Mouse (Mus musculus) forebrain, embryonic 16.5 days (tissue): ENCODE results near the gene Daam1. TPM values are rescaled to one million over a fixed set of nuclear protein-coding genes. Genes with fewer than 3 reads are reported as not detected.

Source experiments
- ATAC-seq: fragments of 200-750 bp; cut with Nextera tagmentation; 2 replicates; pipeline ENCODE4 v1.8.0; 2017; ENCODE audit warnings: mild to moderate bottlenecking, moderate library complexity
- H3K27ac ChIP-seq: fragments of 300-500 bp; sonication (generic); 2 replicates; pipeline ENCODE4 v1.5.1; 2014; ENCODE audit warnings: low read length, control low read depth
- H3K27me3 ChIP-seq: fragments of 300-500 bp; sonication (generic); replicated peaks from 2 replicates; pipeline ENCODE4 v1.6.1; 2014; ENCODE audit warnings: low read length; ENCODE audit not compliant: control insufficient read depth, insufficient read depth
- H3K36me3 ChIP-seq: fragments of 300-500 bp; sonication (generic); 2 replicates; pipeline ENCODE4 v1.6.1; 2014; ENCODE audit not compliant: control insufficient read depth, insufficient read depth
- H3K4me1 ChIP-seq: fragments of 300-500 bp; sonication (generic); replicated peaks from 2 replicates; pipeline ENCODE4 v1.6.1; 2014; ENCODE audit warnings: low read length; ENCODE audit not compliant: control insufficient read depth, insufficient read depth
- H3K4me2 ChIP-seq: fragments of 300-500 bp; sonication (generic); 2 replicates; pipeline ENCODE4 v1.6.1; 2014; ENCODE audit warnings: mild to moderate bottlenecking, low read length, control low read depth
- H3K4me3 ChIP-seq: fragments of 300-500 bp; sonication (generic); replicated peaks from 2 replicates; pipeline ENCODE4 v1.5.1; 2014; ENCODE audit warnings: mild to moderate bottlenecking, low read length, control low read depth
- H3K9ac ChIP-seq: fragments of 300-500 bp; sonication (generic); replicated peaks from 2 replicates; pipeline ENCODE4 v1.6.1; 2014; ENCODE audit warnings: low read depth, low read length, control low read depth
- H3K9me3 ChIP-seq: fragments of 300-500 bp; sonication (generic); 2 replicates; pipeline ENCODE4 v1.6.1; 2016; ENCODE audit warnings: low read length; ENCODE audit not compliant: control insufficient read depth
- WGBS: fragments of 180-500 bp; shearing (Covaris S2); extraction: QIAGEN DNeasy Blood & Tissue Kit; methylation state at CpG from one replicate; pipeline ENCODE4 v1.1.7; 2014; 5-methylcytosine and 5-hydroxymethylcytosine counted together
- polyA plus RNA-seq: library from polyadenylated mRNA; unstranded; fragments of >200 nt; fragmentation: Nextera tagmentation; extraction: Ambion mirVana; gene quantifications from 2 replicates; pipeline ENCODE4 v1.2.1, GENCODE M21; 2015

Gene Daam1
- polyA plus RNA-seq, 1 experiment from 2014 or later: 29.7 TPM

DNA sequence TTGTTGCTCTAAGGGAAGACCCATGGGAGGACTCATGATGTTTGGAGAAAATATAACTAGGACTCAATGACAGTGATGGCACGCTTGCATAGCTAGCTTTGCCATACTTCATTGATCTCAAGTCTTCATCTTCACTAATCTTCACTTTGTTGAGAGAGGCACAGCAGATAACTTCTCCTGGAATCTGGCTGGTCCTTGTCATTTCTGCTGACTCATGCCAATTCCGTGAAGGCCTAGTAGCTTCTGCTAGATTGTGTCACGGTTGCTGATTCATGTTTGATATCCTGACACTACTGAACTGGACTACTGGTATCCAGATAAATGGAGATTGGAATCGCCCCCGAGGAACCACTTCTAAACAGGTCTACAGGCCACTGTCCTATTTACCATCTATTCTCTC lies 192.7 kb downstream of the Daam1 start:
- WGBS: 96% methylated on average over 5 of the region's 5 CpGs
- H3K4me1 ChIP-seq: no peaks in the 10 kb centered on the region
- no peak for ATAC-seq
- H3K36me3 ChIP-seq: no peaks in the 10 kb centered on the region
- H3K27ac ChIP-seq: no peak overlapping the region
- H3K27me3 ChIP-seq: no peaks in the 10 kb centered on the region
- no peak overlapping the region for H3K9ac ChIP-seq
- H3K9me3 ChIP-seq: no peaks in the 10 kb centered on the region
- H3K4me3 ChIP-seq: no peak overlapping the region
- no peak overlapping the region for H3K4me2 ChIP-seq

DNA sequence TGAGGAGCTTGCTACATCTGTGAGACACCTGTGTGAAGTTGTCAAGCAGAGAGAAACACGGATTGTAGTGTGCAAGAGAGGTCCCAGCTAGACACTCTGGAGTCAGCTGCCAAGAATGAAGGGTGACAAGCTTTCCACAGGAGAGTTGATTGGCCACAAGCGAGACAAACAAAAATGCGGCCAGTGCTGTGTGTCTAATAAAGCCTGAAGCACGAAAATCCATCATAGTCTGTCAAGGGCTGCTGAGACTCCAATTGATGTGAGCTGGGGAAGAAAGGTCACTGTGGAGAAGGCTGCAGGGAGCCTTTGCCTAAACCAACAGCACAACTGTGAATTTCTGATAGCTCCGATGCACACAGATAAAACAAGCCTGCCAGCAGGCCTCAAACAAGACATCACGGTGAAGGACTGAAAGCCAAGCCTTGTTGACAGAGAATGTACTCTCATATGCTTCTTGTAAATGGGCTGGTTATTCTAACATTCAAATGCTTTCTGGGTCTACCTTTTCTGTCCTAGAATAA lies 194.5 kb downstream of the Daam1 start:
- H3K4me2 ChIP-seq: no peak overlapping the region
- H3K9ac ChIP-seq: no peak overlapping the region
- no peak overlapping the region for H3K4me3 ChIP-seq
- H3K27ac ChIP-seq: no peak overlapping the region
- 51% methylated on average over 6 of the region's 6 CpGs for WGBS
- no peaks in the 10 kb centered on the region for H3K27me3 ChIP-seq
- H3K9me3 ChIP-seq: no peaks in the 10 kb centered on the region
- H3K36me3 ChIP-seq: no peaks in the 10 kb centered on the region
- no peak for ATAC-seq
- H3K4me1 ChIP-seq: no peaks in the 10 kb centered on the region

DNA sequence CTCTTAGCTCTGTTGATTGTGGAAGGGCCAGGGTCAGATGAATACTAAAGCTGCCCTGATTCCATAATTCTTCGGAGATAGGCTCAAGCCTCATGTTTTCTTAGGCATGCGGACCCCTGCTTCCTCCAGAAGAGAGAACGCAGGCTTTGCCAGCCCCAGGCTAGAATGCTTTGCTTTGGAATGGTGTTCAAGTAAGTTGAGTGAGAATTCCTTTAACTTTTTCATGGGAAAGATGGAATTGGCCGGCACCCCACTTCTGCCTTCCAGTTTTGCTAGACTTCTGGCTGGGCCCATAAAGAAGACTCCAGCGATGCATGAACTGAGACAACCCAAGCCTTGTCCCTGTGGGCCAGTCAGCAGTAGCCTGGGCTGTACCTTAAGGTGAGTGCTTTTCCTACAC lies 200.3 kb downstream of the Daam1 start:
- Histone ChIP-seq H3K9ac (no peak overlapping the region), H3K27me3 (no peaks in the 10 kb centered on the region), H3K36me3 (no peaks in the 10 kb centered on the region), H3K4me2 (no peak overlapping the region), H3K4me1 (no peaks in the 10 kb centered on the region), H3K27ac (no peak overlapping the region), H3K9me3 (no peaks in the 10 kb centered on the region), H3K4me3 (no peak overlapping the region)
- no peak for ATAC-seq
- WGBS: 84% methylated on average over 5 of the region's 5 CpGs

DNA sequence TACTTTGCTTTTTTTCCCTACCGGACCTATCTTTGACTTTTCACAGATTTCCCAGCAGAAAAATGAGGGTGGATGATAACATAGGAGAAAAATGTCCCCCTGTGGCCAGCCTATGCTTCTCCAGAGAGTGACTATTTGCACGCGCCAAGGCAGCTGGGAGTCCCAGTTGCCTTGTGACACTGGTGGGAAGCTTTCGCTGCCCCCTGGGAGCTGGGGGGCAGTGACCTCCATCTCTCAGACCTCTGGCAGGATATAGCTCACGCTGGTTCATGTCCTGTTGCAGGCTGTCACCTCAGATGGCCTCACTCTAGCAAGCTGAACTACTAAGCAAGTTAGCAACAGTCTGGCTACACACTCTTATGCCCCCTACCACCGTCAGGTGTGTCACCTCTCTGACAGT lies 200.9 kb downstream of the Daam1 start:
- ATAC-seq: no peak
- Histone ChIP-seq H3K27me3 (no peaks in the 10 kb centered on the region), H3K4me3 (no peak overlapping the region), H3K27ac (no peak overlapping the region), H3K4me1 (no peaks in the 10 kb centered on the region), H3K9me3 (no peaks in the 10 kb centered on the region), H3K4me2 (no peak overlapping the region), H3K9ac (no peak overlapping the region), H3K36me3 (no peaks in the 10 kb centered on the region)
- 87% methylated on average over 6 of the region's 6 CpGs for WGBS

DNA sequence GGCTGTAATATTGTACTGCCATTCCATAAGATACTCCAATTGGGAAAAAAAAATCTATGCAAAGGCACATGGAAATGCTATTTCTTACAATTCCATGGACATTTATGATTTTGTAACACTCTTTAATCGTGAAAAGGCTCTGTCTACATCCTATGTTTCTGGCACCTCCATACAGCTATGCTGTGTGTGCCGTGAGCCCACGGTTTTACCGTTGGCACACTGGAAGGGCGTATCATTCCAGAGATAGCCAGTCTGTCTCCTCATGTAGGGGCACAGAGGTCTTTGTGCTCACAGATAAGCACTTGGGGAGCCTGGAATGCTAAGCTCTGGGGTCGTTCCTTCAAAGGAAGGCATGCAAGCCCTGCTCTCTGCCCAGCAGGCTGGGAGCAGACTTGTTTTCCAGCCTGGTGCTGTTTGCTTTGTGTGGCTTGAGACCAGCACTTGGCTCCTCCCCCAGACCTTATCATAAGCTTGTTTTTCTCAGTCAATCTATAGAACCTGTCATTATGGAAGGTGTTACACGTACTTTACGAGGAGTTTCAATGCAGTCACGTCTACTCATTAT lies 205.3 kb downstream of the Daam1 start:
- no peak for ATAC-seq
- Histone ChIP-seq H3K4me1 (no peaks in the 10 kb centered on the region), H3K4me3 (no peak overlapping the region), H3K27me3 (no peaks in the 10 kb centered on the region), H3K4me2 (no peak overlapping the region), H3K36me3 (no peaks in the 10 kb centered on the region), H3K9me3 (peaks cover 2% of the 10 kb centered on the region; the same call in 1 of the 2 replicates), H3K27ac (no peak overlapping the region), H3K9ac (no peak overlapping the region)
- 67% methylated on average over 9 of the region's 9 CpGs for WGBS

DNA sequence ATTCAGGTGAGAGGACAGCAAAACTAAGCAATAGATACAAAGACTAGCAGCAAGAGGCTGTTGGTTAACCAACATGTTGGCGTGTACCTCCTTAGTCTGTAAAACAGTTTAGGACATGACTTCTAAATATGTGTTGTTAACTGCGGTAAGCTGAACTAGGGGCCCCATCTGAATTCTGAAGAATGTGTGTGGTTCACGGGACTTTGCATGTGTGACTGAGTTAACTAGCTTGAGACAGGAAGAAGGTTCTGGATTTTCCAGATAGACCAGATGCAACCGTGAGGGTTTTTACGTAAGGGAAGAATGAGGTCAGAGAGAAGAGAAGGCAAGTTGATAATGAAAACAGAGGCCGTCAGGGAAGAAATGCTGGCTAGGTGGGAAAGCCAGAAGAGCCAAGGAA lies 206.2 kb downstream of the Daam1 start:
- H3K9me3 ChIP-seq: peaks cover 2% of the 10 kb centered on the region; the same call in 1 of the 2 replicates
- no peaks in the 10 kb centered on the region for H3K27me3 ChIP-seq
- H3K4me2 ChIP-seq: no peak overlapping the region
- H3K27ac ChIP-seq: no peak overlapping the region
- H3K36me3 ChIP-seq: no peaks in the 10 kb centered on the region
- 89% methylated on average over 6 of the region's 6 CpGs for WGBS
- no peaks in the 10 kb centered on the region for H3K4me1 ChIP-seq
- ATAC-seq: no peak
- H3K9ac ChIP-seq: no peak overlapping the region
- H3K4me3 ChIP-seq: no peak overlapping the region

DNA sequence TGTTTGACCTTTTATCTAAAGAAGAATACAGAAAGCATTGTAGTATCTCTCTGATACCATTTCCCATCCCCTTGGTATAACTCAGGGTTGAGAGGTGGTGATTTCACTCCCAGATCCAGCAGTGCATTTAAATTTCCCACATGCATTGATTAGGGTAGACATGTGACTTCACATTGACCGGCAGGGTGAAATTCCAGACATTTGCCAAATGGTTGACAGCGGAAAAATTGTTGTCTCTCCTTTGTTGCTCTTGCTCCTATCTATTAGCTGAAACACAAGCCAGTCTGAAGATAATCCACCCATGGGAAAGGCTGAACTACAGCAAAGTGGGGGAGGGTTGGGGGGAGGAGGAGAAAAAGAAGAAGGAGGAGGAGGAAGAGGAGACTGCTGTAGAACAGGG lies 208.0 kb downstream of the Daam1 start:
- Histone ChIP-seq H3K9me3 (peaks cover 2% of the 10 kb centered on the region; the same call in 1 of the 2 replicates), H3K9ac (no peak overlapping the region), H3K4me2 (no peak overlapping the region), H3K4me1 (no peaks in the 10 kb centered on the region), H3K36me3 (no peaks in the 10 kb centered on the region), H3K27ac (no peak overlapping the region), H3K27me3 (no peaks in the 10 kb centered on the region), H3K4me3 (no peak overlapping the region)
- ATAC-seq: no peak
- 80% methylated on average over 2 of the region's 2 CpGs for WGBS

DNA sequence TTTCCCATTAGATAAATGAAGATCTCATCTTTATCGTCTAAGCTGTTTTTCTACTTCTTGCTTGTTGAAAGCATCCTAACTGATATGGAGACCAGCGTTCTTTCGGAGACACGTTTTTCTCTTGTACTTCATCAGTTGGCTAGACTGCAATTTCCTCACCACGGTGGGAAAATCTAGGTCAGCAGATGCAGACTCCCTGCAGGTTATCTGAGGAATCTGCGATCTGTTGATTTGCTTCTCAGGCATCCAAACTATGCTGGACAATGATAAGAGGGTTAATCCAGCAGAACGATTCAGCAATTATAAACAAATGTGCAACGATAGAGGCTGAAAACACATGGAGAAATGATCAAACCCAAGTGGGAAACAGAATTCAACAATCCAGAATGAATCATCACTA lies 208.6 kb downstream of the Daam1 start:
- Histone ChIP-seq H3K9me3 (peaks cover 2% of the 10 kb centered on the region; the same call in 1 of the 2 replicates), H3K4me3 (no peak overlapping the region), H3K4me1 (no peaks in the 10 kb centered on the region), H3K36me3 (no peaks in the 10 kb centered on the region), H3K27me3 (no peaks in the 10 kb centered on the region), H3K27ac (no peak overlapping the region), H3K4me2 (no peak overlapping the region), H3K9ac (no peak overlapping the region)
- no peak for ATAC-seq
- 86% methylated on average over 8 of the region's 8 CpGs for whole genome bisulfite sequencing

DNA sequence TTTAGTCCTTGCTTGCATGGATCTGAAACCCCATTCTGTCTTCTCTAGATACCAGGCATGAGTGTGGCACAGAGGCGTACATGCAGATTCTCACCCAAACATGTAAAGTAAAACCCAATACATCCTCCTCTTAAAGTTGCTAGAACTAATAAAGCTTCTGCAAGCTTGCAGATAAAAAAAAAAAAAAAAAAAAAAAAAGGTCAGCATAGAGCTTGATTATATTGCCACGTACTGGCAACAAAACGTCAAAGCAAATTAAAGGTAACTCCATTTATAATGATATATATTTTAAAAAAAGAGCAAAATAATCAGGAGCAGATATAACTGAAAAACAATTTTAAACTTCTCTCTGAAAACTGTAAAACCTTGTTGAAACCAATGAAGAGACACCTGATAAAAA lies 210.4 kb downstream of the Daam1 start:
- 92% methylated on average over 3 of the region's 3 CpGs for WGBS
- no peak for ATAC-seq

More for the DNA sequence above, 210.4 kb downstream of the Daam1 start:
- Histone ChIP-seq H3K4me2 (no peak overlapping the region), H3K27me3 (no peaks in the 10 kb centered on the region), H3K27ac (no peak overlapping the region), H3K36me3 (no peaks in the 10 kb centered on the region), H3K4me3 (no peak overlapping the region), H3K9ac (no peak overlapping the region), H3K4me1 (no peaks in the 10 kb centered on the region), H3K9me3 (peaks cover 2% of the 10 kb centered on the region; the same call in 1 of the 2 replicates)
